Mouse (Mus musculus) left cerebral cortex, adult 18-20 months (tissue): ENCODE results near the gene Paqr7. TPM values are rescaled to one million over a fixed set of nuclear protein-coding genes. Genes with fewer than 3 reads are reported as not detected.
"Not testable (repeated sequence)": the region's sequence is repeated elsewhere in the genome, so short reads cannot be mapped to it uniquely, and the experiment has no call there.

ENCODE experiments used
- DNase-seq, 2 experiments: peaks; one replicate each; pipeline ENCODE4 v3.0.0; 2021 to 2022; ENCODE audit warnings: low spot score in 2 of 2, mixed read lengths in 1 of 2
- total RNA-seq, 2 experiments: library from RNA; stranded (reverse); gene quantifications; 2 replicates each; pipeline ENCODE4 v1.2.3; 2021

The Paqr7 gene
- total RNA-seq, 2 experiments from 2014 or later, result 63.5 to 70.1 TPM

DNA sequence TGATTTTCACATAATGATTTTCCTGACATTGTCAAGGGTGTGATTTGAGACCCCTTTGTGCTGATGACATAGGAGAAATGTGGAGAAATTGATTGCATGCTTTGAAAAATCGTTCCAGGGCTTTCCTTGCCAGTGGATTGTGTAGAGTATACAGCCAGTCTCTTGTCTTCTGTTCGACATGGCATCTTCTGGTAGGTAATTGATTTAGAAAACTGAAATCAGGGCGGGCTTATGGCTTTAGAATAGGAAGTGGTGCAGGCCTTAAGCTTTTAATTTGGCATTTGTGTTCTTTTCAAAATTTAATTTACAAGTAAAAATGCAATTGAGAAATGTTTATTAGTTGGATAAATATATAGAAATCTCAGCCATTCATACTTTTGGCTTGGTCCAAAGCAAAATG, 26.5 kb upstream of the Paqr7 start:
- DNase-seq, result no peak

DNA sequence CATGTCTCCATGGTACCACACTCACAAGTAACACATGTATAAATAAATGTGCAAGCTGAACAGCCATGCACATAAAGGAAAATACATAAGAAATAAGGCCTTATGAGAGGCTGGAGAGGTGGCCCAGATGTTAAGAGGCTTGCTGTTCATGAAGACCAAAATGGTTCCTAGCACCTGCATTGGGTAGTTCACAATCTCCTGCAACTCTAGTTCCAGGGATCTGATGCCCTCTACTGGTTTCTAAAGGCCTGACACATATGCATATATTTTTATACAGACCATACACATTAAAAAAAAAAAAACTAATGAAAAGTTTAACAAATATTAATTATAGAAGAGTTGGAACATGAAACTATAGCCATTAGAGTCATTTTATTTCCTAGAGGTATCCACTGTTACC, 25.0 kb upstream of the Paqr7 start:
- DNase-seq, result no peak

DNA sequence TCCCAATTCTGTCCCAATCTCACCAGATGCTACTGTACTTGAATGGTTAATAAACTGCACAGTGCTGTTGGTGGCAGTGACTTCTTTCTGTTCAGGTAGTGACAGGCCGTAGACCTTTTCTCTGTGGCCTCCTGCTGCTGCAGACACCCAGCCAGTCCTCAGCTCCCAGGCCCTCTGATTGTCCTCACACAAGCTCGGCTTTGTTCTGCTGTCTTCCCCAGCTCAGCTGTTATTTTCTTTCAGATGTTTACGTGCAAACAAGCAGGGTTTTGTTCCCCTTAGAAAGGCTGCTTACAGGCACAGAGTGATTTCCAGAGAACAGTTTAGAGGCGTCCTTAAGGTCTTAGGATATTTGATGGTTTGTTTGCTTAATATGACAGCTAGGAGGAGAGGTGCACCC, 22.7 kb upstream of the Paqr7 start:
- no peak for DNase-seq

DNA sequence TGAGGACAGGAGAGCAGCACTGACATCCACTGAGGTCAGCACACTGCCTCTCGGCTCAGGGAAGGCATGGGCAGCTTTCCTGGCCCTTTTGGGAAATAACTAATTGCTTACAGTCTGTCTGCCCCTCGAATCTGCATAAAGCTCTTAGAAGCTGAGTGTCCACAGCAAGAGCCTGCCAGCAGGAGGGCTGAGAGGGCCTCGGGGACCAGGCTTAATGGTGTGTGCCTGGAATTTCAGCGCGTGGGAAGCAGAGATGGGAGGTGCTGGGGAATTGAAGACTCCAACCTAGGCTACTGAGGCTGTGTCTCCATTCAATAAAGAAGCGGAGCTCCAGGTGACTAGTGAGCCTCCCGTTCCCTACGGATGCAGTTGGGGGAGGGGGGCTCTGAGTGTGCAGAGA, 22.3 kb upstream of the Paqr7 start:
- DNase-seq, result no peak

DNA sequence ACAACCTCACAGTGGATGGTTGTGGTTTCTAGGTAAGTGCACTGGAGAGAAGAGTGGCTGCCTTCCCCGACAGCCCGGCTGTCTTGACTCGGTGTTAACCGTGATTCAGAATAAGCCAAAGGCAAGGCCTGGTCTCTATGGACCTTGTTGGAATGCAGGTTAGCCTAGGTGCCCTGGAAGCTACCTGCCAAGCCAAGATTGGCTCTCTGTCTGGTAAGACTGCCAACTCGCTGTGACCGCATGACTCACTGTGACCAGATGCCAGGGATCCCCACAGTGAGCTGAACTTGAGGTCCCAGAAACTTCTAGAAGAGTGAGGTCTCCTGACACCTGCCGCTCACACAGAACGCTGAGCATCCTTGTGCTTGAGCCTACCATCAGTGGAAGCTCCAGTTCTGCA, 19.6 kb upstream of the Paqr7 start:
- DNase-seq, result peak in 1 of 2 experiments; percentile 30

DNA sequence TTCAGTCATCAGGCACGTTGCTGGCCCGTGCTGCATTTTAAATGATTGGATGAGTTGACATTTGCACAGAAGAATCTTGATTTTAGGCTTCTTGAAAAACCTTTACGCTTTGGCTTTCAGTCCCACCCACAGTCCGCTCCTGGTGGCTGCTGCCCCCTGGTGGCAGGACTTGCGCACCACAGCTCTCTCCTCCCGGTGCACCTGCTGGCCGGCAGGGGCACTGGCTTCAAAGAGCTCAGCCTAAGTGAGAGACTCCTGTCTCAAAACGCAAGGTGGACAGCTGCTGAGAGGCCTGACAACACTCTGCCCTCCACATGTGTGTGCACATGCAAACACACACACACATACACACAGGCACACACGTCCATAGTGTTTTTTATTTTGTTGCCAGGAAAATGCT, 18.5 kb upstream of the Paqr7 start:
- DNase-seq, result peak; percentile 94 to 99

DNA sequence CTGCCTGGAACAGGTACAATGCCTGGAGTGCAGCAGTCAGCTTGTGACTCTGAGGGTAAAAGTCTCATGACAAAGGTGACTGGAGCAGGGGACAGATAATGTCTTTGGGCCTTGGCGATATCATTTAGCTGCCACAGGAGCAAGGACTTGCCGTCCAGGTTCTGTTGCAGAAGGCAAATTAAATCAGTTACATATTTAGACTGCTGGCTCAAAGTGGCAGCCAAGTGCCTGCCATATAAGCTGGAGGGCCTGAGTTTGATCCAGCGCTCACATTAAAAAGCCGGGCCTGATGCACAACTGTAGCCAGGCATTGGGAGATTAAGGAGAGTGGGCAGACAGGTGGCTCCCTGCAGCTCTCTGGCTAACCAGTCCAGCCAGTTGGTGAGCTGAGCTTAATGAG, 16.7 kb upstream of the Paqr7 start:
- no peak for DNase-seq

DNA sequence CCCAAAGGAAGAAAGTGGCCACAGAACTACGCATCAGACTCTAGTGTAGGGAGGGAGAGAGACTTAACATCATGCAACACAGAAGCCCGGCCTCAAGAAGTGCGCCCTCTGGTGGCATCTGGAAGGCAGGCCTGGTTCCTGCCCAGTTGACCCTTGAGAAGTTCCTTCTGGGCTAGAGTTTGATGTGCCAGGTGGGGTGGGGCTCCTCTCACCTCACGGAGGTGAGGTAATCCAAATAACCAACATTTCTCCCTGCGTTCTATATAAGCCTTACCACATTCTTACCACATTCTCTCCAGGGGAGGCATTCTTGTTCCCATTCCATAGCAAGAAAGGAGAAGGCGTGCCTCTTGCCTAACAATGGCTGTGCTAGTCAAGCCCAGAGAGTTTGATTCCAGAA, 15.6 kb upstream of the Paqr7 start:
- DNase-seq, result peak; percentile 71 to 82

DNA sequence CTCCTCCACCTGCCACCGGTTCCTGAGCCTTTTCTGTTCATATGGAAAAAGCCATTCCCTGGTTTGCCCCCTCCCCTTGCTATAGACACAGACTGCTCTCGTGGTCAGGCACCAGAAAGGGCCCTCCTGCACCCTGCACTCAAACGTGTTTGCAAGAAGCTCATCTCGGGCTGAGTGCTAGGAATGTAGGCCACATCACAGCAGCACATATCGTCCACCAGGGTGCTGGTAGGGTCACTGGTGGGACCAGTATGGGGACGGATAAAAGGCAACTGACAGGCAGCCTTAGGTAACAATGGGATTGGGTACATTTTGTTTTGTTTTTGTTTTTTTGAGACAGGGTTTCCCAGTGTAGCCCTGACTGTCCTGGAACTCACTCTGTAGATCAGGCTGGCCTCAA, 15.2 kb upstream of the Paqr7 start:
- DNase-seq, result no peak

DNA sequence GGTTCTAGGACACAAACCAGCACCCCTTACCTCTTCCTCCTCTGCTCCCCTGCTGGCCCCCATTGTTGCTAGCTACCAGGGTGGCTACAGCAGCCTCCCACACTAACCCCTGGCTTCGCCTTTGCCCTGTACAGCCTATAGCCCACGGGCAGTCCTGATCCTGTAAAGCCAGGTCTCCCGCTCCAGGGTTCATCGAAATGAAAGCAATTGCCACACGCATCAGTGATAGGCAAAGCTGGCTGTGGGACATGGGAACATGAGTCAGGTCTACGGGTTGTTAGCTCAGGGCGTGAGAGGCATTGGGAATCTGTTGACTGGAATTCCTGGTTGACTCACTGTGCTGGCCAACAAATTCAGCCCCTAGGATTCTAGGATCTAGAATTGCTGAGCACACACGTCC, 14.1 kb upstream of the Paqr7 start:
- no peak for DNase-seq

DNA sequence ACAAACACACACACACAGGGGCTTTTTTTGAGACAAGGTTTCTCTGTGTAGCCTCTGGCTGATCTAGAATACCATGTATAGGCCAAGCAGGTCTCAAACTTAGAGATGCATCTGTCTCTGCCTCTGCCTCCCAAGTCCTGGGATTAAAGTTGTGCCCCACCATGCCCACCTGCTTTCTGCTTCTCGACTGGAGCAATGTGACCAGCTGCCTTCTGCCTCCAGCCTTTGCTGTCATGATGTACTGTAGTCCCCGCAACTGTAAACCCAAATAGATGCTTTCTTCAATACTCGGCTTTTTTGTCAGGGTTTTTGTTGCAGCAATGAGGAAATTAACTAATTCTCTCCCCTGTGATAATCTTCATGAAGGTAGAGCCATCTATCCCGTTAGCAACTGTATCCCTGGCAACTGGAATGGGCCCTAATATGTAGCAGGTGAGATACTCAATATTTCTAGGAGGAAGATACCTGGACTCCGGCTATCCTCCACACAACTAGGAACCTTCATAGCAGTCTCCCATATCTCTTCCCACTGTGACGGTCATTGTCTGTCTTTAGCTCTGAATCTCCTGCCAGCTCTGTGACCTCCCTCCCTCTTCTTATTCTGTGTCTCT, 13.3 kb upstream of the Paqr7 start:
- DNase-seq, result peak in 1 of 2 experiments; percentile 30

DNA sequence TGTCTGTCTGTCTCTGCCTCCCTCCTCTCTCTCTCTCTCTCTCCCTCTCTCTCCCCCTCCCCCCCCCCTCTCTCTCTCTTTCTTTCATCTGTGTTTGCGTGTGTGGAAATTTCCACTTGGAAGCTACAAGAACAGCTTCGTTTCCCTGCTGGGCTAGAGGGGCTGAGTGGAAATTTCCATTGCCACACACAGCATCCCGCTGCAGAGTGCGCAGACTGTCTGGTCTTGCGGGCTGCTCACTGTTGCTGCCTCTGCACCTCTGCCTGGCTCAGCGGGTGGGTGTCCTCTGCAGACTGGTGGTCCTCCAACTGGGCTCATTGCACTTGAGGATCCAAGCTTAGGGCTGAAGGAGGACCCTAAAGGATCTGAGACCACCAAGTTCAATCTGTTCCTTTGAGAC, 12.8 kb upstream of the Paqr7 start:
- peak; percentile 70 to 73 for DNase-seq

DNA sequence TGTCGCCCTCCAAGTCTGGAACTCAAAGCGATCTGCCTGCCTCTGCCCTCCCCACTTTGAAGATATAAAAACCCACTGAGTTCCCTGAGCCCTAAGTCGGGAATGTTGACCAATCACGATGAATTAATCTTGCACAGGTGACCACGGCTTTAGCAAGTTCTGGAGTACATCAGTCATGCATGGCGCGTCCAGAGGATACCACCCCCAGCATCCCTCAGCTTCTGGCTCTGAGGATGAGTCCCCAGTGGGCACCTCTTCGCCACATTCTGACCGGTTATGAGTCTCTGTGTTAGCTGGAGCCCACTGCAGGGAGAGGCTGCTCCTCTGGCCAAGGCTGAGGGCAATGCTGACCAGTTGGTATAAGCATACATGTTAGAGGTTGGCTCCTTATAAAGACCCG, 12.3 kb upstream of the Paqr7 start:
- peak in 1 of 2 experiments; percentile 24 for DNase-seq

DNA sequence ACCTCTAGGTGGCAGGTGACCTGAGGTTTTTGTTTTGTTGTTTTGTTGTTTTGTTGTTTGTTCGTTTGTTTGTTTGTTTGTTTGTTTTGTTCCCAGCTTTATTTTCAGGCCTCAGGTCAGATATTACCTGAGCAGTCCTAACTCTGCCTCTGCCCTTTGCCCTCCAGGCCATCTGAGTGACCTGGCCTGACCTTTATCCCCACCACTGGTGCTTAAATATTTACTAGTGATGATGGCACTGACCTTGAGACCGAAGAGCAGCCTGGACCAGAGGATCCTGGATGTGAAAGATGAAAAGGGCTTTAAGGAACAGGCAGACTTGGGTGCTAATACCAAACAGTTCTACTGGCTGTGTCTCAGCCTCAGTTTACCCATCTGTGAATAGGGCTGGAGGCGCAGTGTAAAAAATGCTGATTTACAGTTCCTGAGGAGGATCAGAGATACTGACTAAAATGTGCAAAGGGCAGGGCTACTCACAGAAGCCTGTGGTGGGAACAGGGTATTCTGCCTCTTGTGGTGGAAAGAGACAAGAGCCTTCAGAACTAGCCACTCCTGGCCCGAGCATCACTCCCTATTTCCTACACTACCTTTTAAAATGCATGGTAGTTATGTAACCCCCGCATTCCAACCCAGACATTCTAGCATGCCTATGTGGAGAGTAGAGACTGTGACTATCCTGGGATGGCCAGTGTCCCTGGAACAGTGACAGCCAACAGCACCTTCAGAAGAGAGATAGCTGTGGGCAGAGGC, 11.2 kb upstream of the Paqr7 start:
- no peak for DNase-seq

DNA sequence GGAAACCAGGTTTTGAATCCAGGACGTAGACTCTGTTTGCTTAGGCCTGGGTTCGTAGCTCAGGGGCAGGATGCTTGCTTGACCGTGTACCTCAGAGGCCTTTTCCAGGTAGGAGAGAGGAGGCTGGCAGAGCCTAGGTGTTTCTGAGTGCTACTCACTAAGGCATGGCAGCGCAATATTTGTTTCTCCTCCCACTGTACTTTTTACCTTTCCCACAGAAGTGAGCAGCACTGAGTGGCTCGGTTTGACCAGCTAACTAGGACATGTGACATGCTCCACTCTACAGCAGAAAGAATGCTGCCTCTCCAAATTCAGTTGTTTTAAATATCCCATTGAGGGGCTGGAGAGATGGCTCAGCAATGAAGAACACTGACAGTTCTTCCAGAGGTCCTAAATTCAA, 8.3 kb upstream of the Paqr7 start:
- DNase-seq, result no peak

DNA sequence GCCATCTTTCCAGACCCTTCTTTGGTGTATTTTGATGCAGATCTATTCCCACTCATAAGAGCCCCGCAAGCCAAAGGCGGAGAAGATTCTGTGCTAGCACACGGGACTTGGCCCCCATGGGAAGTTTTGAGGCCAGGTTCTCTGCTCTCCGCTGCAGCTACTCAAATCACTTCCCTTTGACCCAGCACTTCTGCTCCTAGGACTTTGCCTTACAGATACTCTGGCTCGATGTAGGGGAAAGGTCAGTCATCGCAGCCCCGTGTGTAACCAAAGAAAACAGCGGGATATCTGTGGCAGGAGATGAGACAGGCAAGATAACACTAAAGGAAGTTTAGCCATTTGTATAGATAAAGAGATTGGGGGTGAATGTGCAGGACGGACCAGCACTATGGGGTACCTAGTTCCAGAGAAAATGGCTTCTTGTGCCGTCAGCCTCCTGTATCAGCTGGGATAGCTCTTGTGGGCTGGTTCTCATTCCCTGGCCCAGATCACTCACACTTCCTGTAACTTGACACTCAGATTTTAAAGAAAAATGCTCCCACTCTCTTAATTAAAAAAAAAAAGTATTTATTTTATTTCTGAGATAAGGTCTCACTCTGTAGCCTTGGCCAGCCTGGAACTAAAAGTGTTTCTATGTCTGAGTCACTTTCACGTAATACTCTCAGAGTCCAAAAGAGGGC, 6.4 kb upstream of the Paqr7 start:
- no peak for DNase-seq

DNA sequence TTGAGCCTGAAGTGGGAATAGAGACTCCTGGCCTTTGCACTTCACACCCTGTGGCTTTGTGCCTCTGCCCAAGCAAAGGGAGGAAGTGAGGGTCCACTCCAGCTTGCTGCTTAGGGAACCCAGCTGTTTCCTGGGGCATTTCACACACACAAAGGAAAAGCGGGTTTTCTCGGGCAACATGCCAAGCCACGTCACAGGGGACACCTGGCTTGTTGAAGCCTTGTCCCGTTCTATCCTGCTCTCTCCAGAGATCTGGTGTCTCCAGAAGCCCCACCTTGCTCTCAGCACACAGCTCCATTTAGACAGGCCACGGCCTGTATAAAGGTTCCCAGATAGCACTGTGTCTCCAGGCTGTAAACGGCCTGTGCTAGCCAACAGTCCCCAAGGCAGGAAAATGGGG, 4.8 kb upstream of the Paqr7 start:
- no peak for DNase-seq

DNA sequence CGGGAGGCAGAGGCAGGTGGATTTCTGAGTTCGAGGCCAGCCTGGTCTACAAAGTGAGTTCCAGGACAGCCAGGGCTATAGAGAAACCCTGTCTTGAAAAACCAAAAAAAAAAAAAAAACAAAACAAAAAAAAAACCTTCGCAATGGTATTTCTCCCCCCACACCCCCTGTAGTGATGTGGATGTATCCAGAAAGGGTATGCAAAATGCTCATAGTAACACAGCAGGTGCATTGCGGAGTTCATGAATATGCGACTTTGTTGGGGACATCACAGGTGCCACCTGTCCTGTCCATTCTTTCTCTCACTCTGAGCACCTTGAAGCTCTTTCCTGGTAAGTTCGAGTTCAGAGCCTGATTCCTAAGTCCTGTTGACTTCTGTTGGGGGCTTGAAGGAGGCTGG, 2.3 kb upstream of the Paqr7 start:
- not testable (repeated sequence) for DNase-seq

DNA sequence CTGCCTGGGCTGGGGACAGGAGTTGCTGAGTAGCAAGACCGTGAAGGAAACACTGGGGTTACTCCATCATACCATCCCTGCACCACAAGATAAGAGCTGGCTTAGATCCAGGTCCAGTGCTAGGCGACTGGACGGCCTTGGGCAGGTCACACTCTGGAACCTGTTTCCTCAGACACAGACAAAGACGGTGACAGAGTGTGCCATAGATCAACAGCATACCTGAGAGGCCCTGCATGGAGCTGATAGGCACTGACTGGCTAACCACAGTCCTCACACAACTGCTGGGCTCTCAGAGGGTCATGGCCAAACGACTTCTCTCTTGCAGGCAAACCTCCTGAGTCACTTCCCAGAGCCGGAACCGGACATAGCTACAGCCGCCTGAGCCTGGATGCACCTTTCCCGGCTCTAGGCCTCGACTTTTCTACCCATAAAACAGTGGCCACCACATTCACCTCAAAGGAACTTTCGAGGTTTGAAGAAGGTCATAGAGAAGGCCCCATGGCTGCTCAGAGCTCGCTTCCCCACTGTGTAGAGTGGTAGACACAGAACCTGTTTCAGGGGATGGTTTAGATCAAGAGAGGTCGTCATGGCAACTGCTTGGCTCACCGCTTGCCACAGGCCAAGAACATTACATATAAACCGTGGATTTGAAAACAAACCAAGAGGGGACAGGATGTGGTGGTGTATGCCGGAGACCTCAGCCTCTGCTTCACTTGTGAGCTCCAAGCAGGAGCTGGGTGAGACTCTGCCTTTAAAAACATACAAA, 1.5 kb upstream of the Paqr7 start:
- DNase-seq, result no peak

DNA sequence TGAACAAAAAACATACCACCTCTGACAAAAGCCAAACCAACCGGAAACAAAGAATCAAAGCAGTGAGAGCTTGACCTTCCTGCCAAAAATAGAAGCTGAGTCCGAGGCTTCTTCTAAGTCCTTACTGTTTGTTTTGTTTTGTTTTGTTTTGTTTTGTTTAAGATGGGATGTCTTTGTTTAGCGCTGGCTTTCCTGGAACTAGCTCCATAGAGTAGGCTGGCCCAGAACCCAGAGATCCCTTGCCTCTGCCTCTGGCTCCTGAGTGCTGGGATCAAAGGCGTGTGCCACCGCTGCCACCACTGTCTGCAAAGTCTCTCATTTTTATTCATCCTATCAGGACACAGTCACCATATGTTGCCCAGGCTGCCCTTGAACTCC, 962 bp upstream of the Paqr7 start:
- DNase-seq, result no peak

DNA sequence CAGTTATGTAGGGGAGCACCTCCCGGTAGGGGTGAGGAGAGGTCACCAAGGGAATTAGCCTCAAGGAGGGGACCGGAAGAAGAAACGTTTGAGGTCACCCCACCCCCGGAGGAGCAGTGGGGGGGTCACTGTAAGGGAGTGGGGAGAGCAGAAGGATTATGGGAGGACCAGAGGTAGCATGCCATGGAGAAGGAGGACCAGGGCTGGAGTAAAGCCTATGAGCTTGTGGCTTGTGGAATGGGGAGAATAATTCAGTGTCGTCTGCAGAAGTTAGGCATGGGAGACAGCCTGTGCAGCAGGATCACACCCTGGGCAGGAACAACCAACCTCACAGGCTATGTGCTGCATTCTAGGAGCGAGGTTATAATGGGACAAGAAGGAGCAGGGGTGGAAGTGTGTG, 726 bp downstream of the Paqr7 start:
- no peak for DNase-seq
